Mouse (Mus musculus): ENCODE results near the gene Nr4a1. TPM values are rescaled to one million over a fixed set of nuclear protein-coding genes. Genes with fewer than 3 reads are reported as not detected.

Nr4a1 gene
- polyA plus RNA-seq, 1 experiment from 2014 or later: 8.8 TPM

DNA sequence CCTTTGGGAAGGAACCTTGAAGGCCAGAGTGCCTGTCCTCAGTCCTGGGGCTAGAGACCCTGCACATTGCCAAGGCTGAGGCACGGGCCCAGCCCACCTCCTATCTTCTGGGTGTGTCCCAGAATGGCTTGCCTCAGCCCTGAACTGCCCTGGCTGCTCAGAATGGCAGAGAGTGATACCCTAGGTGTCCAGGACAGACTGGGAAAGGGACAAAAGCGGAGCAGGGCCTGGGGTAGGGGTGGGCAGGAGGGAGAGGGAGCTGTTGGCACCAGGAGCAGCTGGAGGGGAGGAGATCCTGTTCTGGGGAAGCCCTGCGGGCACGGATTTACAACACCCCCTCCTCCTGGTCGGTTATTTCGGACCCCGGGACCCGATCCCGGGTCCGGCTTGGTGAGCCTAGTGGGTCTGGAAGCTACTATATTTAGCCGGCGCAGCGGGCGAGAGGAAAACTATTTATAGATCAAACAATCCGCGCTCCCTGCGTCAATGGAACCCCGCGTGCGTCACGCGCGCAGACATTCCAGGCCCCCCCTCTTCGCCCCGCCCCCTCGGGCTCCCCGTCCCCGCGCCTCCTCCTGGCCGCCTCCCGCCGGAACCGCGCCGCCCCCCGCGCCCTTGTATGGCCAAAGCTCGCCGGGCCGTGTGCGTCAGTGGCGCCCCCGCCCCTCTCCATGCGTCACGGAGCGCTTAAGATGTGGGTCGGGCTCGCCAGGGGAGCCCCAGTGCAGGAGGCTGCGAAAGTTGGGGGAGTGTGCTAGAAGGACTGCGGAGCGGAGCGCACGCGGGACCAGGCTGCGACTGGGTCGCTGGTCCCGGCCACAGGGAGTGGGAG, 12.3 kb downstream of the Nr4a1 start:
- H3K4me2 ChIP-seq: peak overlapping the region; percentile 73
- H3K36me3 ChIP-seq (ENCODE audit: insufficient read depth): peaks cover 14% of the 10 kb centered on the region
- DNase-seq: peak; percentile 97
- H3K4me1 ChIP-seq (ENCODE audit: insufficient read depth): peaks cover 14% of the 10 kb centered on the region
- H3K4me3 ChIP-seq (ENCODE audit: low read depth, low read length): peak overlapping the region; percentile 46
- 0 out of 2 replicates have a peak, but pooled peaks have one; percentile 13 for TF ChIP-seq CTCF (IDR thresholded peaks at IDR 0.05; ENCODE audit: low read depth)
- no peaks in the 10 kb centered on the region for H3K27me3 ChIP-seq (ENCODE audit: insufficient read depth, low read length)
- under 1% methylated on average over 52 of the region's 57 CpGs for WGBS
- H3K9me3 ChIP-seq (ENCODE audit: low read depth, low read length): no peaks in the 10 kb centered on the region
- peak; percentile 94 for ATAC-seq (ENCODE audit: insufficient read depth)
- peak overlapping the region; percentile 56 for H3K9ac ChIP-seq
- peak overlapping the region; percentile 76 for H3K27ac ChIP-seq (ENCODE audit: low read depth)

DNA sequence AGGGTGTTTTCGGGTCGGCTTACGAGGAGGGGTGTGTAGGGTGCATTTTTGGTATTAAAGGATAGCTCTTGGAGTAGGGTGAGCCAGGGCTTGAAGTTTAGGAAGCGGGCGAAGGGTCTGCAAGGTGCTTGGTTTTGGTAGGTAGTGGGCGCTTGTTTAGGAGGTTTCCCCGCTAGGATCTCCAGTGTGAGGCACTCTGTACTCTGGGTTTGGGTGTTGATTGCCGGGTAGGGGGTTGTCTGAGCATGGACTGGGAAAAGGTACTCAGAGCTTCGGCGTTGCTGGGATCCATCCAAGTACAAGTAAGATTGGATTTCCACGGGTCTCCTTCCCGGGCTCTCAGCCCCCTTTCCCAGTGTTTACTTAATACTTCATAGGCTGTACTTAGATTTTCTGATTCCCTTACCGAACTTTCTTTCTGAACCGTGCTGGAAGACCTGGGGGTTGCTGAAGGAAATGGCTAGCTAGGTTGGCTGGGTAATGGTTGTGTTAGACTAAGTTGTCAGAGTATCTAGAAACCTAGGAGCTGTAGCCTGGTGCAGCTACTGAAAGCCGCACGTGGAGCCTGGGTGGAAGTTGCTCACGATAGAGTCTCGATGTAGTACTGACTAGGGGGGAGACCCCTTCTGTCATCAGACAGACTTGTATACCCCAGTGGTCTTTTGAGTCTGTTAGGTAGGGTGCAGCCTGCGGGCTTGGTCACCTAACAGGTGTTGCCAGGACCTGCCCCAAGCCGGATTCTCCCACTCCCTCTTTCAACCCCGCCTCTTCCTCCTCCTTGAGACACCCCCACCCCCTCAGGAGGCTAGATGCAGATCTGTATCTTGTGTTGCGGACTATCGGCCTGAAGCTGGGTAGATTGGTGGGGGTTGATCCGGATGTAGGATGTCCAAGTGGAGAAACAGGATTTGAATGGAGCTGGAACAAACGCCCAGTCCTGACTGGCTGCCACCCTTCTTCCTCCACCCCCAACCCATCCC, 13.3 kb downstream of the Nr4a1 start:
- 1% methylated on average over 25 of the region's 25 CpGs for whole genome bisulfite sequencing

DNA sequence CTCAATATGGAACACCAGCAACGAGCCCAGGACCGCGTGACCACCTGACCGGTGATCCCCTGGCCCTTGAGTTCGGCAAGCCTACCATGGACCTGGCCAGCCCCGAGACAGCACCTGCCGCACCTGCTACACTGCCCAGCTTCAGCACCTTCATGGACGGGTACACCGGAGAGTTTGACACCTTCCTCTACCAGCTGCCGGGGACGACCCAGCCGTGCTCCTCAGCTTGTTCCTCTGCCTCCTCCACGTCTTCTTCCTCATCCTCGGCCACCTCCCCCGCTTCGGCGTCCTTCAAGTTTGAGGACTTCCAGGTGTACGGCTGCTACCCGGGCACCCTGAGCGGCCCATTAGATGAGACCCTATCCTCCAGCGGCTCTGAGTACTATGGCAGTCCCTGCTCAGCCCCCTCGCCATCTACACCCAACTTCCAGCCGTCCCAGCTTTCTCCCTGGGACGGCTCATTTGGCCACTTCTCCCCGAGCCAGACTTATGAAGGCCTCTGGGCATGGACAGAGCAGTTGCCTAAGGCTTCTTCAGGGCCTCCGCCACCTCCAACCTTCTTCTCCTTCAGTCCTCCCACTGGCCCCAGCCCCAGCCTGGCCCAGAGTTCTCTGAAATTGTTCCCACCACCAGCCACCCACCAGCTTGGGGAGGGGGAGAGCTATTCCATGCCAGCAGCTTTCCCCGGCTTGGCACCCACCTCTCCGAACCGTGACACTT, 16.2 kb downstream of the Nr4a1 start:
- peaks cover 43% of the 10 kb centered on the region for H3K36me3 ChIP-seq (ENCODE audit: insufficient read depth)
- H3K9ac ChIP-seq: no peak overlapping the region
- H3K27ac ChIP-seq (ENCODE audit: low read depth): no peak overlapping the region
- WGBS: 89% methylated on average over 29 of the region's 29 CpGs
- no peak overlapping the region for H3K4me2 ChIP-seq
- ATAC-seq (ENCODE audit: insufficient read depth) (no peak), DNase-seq (no peak)
- TF ChIP-seq CTCF (IDR thresholded peaks at IDR 0.05; ENCODE audit: low read depth): no peak
- no peaks in the 10 kb centered on the region for H3K27me3 ChIP-seq (ENCODE audit: insufficient read depth, low read length)
- no peaks in the 10 kb centered on the region for H3K9me3 ChIP-seq (ENCODE audit: low read depth, low read length)
- H3K4me3 ChIP-seq (ENCODE audit: low read depth, low read length): no peak overlapping the region
- H3K4me1 ChIP-seq (ENCODE audit: insufficient read depth): peaks cover 9% of the 10 kb centered on the region

More for the DNA sequence above, 13.3 kb downstream of the Nr4a1 start:
- H3K27ac ChIP-seq (ENCODE audit: low read depth): peak overlapping the region; percentile 61
- H3K9me3 ChIP-seq (ENCODE audit: low read depth, low read length): no peaks in the 10 kb centered on the region
- peak overlapping the region; percentile 56 for H3K9ac ChIP-seq
- H3K4me2 ChIP-seq: peak overlapping the region; percentile 73
- ATAC-seq (ENCODE audit: insufficient read depth) (peak; percentile 16; the same call in 1 of the 2 replicates), DNase-seq (peak; percentile 47)
- H3K36me3 ChIP-seq (ENCODE audit: insufficient read depth): peaks cover 23% of the 10 kb centered on the region
- TF ChIP-seq CTCF (IDR thresholded peaks at IDR 0.05; ENCODE audit: low read depth): no peak
- peaks cover 9% of the 10 kb centered on the region for H3K4me1 ChIP-seq (ENCODE audit: insufficient read depth)
- H3K27me3 ChIP-seq (ENCODE audit: insufficient read depth, low read length): no peaks in the 10 kb centered on the region
- peak overlapping the region; percentile 46 for H3K4me3 ChIP-seq (ENCODE audit: low read depth, low read length)

DNA sequence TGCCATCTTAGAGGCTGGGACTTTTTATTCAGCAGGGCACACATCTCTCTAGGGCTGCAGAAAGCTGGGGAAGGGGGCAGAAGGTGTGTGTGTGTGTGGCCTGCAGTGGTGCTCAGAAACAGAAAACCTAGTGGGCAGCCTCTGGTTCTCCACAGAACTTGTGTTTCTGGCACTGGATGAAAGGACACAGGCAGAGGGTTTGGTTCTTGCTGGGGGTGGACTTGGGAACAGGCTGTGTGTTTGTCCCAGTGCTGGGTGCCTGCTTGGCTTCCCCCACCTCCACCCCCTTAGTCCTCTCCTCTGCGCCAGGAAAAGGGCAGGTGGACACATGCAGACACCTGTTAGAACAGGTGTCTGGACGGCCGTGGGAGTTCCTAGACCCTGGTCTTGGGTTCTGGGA, 17.0 kb downstream of the Nr4a1 start:
- Histone ChIP-seq H3K4me3 (ENCODE audit: low read depth, low read length) (no peak overlapping the region), H3K27ac (ENCODE audit: low read depth) (no peak overlapping the region), H3K9me3 (ENCODE audit: low read depth, low read length) (no peaks in the 10 kb centered on the region), H3K36me3 (ENCODE audit: insufficient read depth) (peaks cover 43% of the 10 kb centered on the region), H3K9ac (no peak overlapping the region), H3K4me1 (ENCODE audit: insufficient read depth) (peaks cover 3% of the 10 kb centered on the region; the same call in 1 of the 2 replicates), H3K4me2 (no peak overlapping the region), H3K27me3 (ENCODE audit: insufficient read depth, low read length) (no peaks in the 10 kb centered on the region)
- DNase-seq (no peak), ATAC-seq (ENCODE audit: insufficient read depth) (no peak)
- no peak for TF ChIP-seq CTCF (IDR thresholded peaks at IDR 0.05; ENCODE audit: low read depth)
- WGBS: 73% methylated on average over 3 of the region's 3 CpGs

DNA sequence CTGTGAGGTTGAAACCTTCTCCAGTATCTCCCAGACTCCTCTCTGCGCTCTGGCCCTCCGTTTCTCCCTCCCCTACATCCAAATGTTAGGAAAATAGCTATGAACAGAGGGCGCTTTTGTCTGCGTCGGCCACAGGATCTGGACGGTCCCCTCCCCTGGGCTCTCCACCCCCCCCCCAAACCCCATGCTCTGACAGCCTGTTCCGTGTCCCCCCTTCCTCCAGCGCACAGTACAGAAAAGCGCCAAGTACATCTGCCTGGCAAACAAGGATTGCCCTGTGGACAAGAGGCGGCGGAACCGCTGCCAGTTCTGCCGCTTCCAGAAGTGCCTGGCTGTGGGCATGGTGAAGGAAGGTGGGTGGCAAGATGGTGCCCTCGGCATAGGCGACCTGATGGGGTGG, 17.4 kb downstream of the Nr4a1 start:
- H3K4me3 ChIP-seq (ENCODE audit: low read depth, low read length): no peak overlapping the region
- no peak overlapping the region for H3K4me2 ChIP-seq
- H3K9ac ChIP-seq: no peak overlapping the region
- no peaks in the 10 kb centered on the region for H3K9me3 ChIP-seq (ENCODE audit: low read depth, low read length)
- H3K36me3 ChIP-seq (ENCODE audit: insufficient read depth): peaks cover 43% of the 10 kb centered on the region
- no peak overlapping the region for H3K27ac ChIP-seq (ENCODE audit: low read depth)
- no peak for TF ChIP-seq CTCF (IDR thresholded peaks at IDR 0.05; ENCODE audit: low read depth)
- H3K4me1 ChIP-seq (ENCODE audit: insufficient read depth): 0 out of 2 replicates have a peak, but pooled peaks cover 3% of the 10 kb centered on the region
- no peak for DNase-seq
- 79% methylated on average over 15 of the region's 15 CpGs for WGBS
- ATAC-seq (ENCODE audit: insufficient read depth): no peak
- no peaks in the 10 kb centered on the region for H3K27me3 ChIP-seq (ENCODE audit: insufficient read depth, low read length)

DNA sequence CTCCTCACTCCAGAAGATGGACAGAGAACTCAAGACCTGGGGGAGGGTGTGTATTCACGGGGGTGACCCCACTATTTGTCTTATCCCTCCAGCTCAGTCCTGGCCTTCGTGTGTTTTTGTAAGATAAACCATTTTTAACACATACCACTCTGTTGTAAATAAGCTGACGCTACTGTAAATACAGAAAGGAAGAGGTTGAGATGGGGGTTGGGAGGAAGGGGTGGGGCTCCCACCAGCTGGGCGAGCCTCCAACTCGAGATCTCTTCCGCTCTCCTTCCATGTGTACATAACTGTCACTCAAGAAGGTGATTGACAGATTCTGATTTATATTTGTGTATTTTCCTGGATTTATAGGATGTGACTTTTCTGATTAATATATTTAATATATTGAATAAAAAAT, 20.3 kb downstream of the Nr4a1 start:
- Histone ChIP-seq H3K4me2 (no peak overlapping the region), H3K27me3 (ENCODE audit: insufficient read depth, low read length) (no peaks in the 10 kb centered on the region), H3K36me3 (ENCODE audit: insufficient read depth) (peaks cover 43% of the 10 kb centered on the region), H3K9me3 (ENCODE audit: low read depth, low read length) (no peaks in the 10 kb centered on the region), H3K4me3 (ENCODE audit: low read depth, low read length) (no peak overlapping the region), H3K4me1 (ENCODE audit: insufficient read depth) (0 out of 2 replicates have a peak, but pooled peaks cover 4% of the 10 kb centered on the region), H3K27ac (ENCODE audit: low read depth) (no peak overlapping the region), H3K9ac (no peak overlapping the region)
- WGBS: 23% methylated on average over 6 of the region's 6 CpGs
- no peak for TF ChIP-seq CTCF (IDR thresholded peaks at IDR 0.05; ENCODE audit: low read depth)
- ATAC-seq (ENCODE audit: insufficient read depth): no peak
- DNase-seq: peak; percentile 58
